In the genomic region with DNA sequence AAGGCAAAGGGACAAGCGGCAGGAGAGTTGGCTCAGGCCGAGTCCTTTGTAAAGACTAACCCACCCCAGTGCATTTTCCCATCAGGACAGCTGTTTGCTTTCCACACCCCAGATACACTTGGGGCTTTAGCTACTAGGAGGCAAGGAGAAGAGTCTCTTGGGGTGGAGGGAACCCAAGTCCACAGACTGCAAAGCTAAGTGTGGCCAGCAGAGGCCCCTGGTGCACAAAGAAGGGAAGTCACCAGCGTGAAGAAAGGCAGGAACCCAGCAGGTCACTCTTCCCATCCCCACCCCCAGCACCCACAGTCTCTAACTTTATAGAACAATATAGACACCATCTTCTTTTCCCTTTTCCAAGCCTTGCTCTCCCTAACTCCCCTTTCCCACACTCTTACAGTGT, we compare ENCODE assay signal across 9 mouse cellular contexts. TPM values are rescaled to one million over a fixed set of nuclear protein-coding genes. Genes with fewer than 3 reads are reported as not detected.
DNase-seq lines count a peak whose midpoint lies in the region; TF ChIP-seq lines count a peak whose summit lies in the region.
"Had no signal": no experiment of that assay in that cellular context is flagged by ENCODE, and none has a peak within 500 bp of the region (broad histone marks: within the 10 kb centered on the region; RNA-seq: fewer than 3 reads in every experiment).

No protein-coding gene starts in this region.

- WGBS in kidney, adult 2 months = 55% methylated on average over 3 of the region's 3 CpGs
- WGBS in spleen, adult 2 months = 18% methylated on average over 3 of the region's 3 CpGs

- peak; percentile 24 for DNase-seq in kidney, adult 2 months
- no peak for DNase-seq in kidney, adult 11 months
- peak; percentile 63 for DNase-seq in c-Kit-positive CD71-negative TER-119-negative erythroid progenitor cells, embryonic 14.5 days (ENCODE audit: low read depth)
- DNase-seq in spleen, adult 2 months (ENCODE audit: low read depth in 1 of 2, low spot score in 2 of 2) = peak in 1 of 2 experiments; percentile 70
- no peak for DNase-seq in left cerebral cortex, postnatal 36 days (ENCODE audit: low spot score in 2 of 2)
- no peak for DNase-seq in ovary, postnatal 10 days (ENCODE audit: low spot score)
- no peak for DNase-seq in cerebellum, postnatal 36 days

- no peak overlapping the region for H3K27ac ChIP-seq in kidney, adult 2 months (ENCODE audit: insufficient read depth, low read depth, low read length)
- no peak overlapping the region for H3K27ac ChIP-seq in ES-Bruce4 (ENCODE audit: insufficient read depth, low read length)
- H3K27ac ChIP-seq in spleen, adult 2 months (ENCODE audit: insufficient read depth, low read length) = no peak overlapping the region
- H3K27ac ChIP-seq: embryonic facial prominence, embryonic 13.5 days had no signal

- no peaks in the 10 kb centered on the region for H3K9me3 ChIP-seq in ES-Bruce4 (replicated peaks; ENCODE audit: control insufficient read depth, insufficient read depth, low read length, poor library complexity, severe bottlenecking)
- H3K9me3 ChIP-seq: embryonic facial prominence, embryonic 13.5 days had no signal

- no peak for TF ChIP-seq POLR2A in kidney, adult 2 months (IDR thresholded peaks at IDR 0.05; ENCODE audit: low read depth, low read length)
- no peak for TF ChIP-seq POLR2A in ES-Bruce4 (IDR thresholded peaks at IDR 0.05; ENCODE audit: insufficient read depth, low read length)
- TF ChIP-seq POLR2A in spleen, adult 2 months (IDR thresholded peaks at IDR 0.05; ENCODE audit: low read depth, low read length) = no peak

- peak; percentile 42 for TF ChIP-seq CTCF in kidney, adult 2 months (conservative IDR thresholded peaks at IDR 0.05; ENCODE audit: insufficient read depth, insufficient read length, low read depth, low read length)
- peak; percentile 68 for TF ChIP-seq CTCF in ES-Bruce4 (IDR thresholded peaks at IDR 0.05; ENCODE audit: low read depth, low read length)
- peak; percentile 57; the same call in 1 of the 2 replicates for TF ChIP-seq CTCF in spleen, adult 2 months (IDR thresholded peaks at IDR 0.05; ENCODE audit: extremely low read depth, insufficient read depth, insufficient read length, insufficient replicate concordance)

- no peak overlapping the region for H3K9ac ChIP-seq in ES-Bruce4 (ENCODE audit: low read depth, poor library complexity, severe bottlenecking)
- H3K9ac ChIP-seq: embryonic facial prominence, embryonic 13.5 days had no signal

- intact Hi-C loops in left cerebral cortex, postnatal 36 days (cut with DNase I) = no loop called here

- no peaks in the 10 kb centered on the region for H3K36me3 ChIP-seq in kidney, adult 2 months (ENCODE audit: control insufficient read depth, insufficient read depth, low read length)
- H3K36me3 ChIP-seq in ES-Bruce4 (ENCODE audit: control insufficient read depth, insufficient read depth, low read length, poor library complexity, severe bottlenecking) = no peaks in the 10 kb centered on the region
- H3K36me3 ChIP-seq in spleen, adult 2 months (ENCODE audit: control insufficient read depth, insufficient read depth, low read length) = no peaks in the 10 kb centered on the region
- H3K36me3 ChIP-seq: embryonic facial prominence, embryonic 13.5 days had no signal

- TF ChIP-seq EP300 in ES-Bruce4 (IDR thresholded peaks at IDR 0.05; ENCODE audit: insufficient read depth, low read depth, low read length) = no peak; the same call in 1 of the 2 replicates

- no peak overlapping the region for H3K4me3 ChIP-seq in kidney, adult 2 months (ENCODE audit: insufficient read depth, low read depth, low read length)
- no peak overlapping the region for H3K4me3 ChIP-seq in ES-Bruce4 (ENCODE audit: low read depth, low read length)
- no peak overlapping the region for H3K4me3 ChIP-seq in spleen, adult 2 months (ENCODE audit: extremely low read depth, insufficient read depth, insufficient read length)
- H3K4me3 ChIP-seq: embryonic facial prominence, embryonic 13.5 days had no signal

- H3K4me1 ChIP-seq in kidney, adult 2 months (ENCODE audit: control insufficient read depth, insufficient read depth, low read length) = no peaks in the 10 kb centered on the region
- peaks cover 16% of the 10 kb centered on the region for H3K4me1 ChIP-seq in ES-Bruce4 (ENCODE audit: control insufficient read depth, insufficient read depth, low read length)
- H3K4me1 ChIP-seq in spleen, adult 2 months (ENCODE audit: control insufficient read depth, insufficient read depth, insufficient read length) = peaks cover 2% of the 10 kb centered on the region; the same call in 1 of the 2 replicates

- H3K27me3 ChIP-seq in kidney, adult 2 months (replicated peaks; ENCODE audit: control insufficient read depth, insufficient read depth, low read length) = no peaks in the 10 kb centered on the region
- no peaks in the 10 kb centered on the region for H3K27me3 ChIP-seq in ES-Bruce4 (ENCODE audit: control insufficient read depth, insufficient read depth, low read length, poor library complexity, severe bottlenecking)
- no peaks in the 10 kb centered on the region for H3K27me3 ChIP-seq in spleen, adult 2 months (ENCODE audit: control insufficient read depth, insufficient read depth, low read length)
- H3K27me3 ChIP-seq: embryonic facial prominence, embryonic 13.5 days had no signal

RNA-seq across cellular contexts. Expression of a gene that starts 9.4 kb away (rescaled TPM):
- 74.5 and 89.3 TPM in 2 replicates for polyA plus RNA-seq in kidney, adult 2 months (2012; rRNA removed)
- 222 and 240 TPM in 2 replicates for polyA plus RNA-seq in ES-Bruce4 (2011; ENCODE audit: insufficient read depth, insufficient read length, low read depth, missing spikeins)
- polyA plus RNA-seq in spleen, adult 2 months (2012; rRNA removed) = 125 and 150 TPM in 2 replicates
- 100 to 1,000 TPM in 1 of 2 experiments, 10 to 100 TPM in 1; 95.3 to 109 TPM for total RNA-seq in left cerebral cortex, postnatal 36 days (2021)

RNA-seq across cellular contexts. Expression of a gene that starts 33.2 kb away (rescaled TPM):
- polyA plus RNA-seq in kidney, adult 2 months (2012; rRNA removed) = 2.4 and 2.8 TPM in 2 replicates
- 0.18 TPM in 1 of 2 replicates, not detected in the other for polyA plus RNA-seq in ES-Bruce4 (2011; ENCODE audit: insufficient read depth, insufficient read length, low read depth, missing spikeins)
- polyA plus RNA-seq in spleen, adult 2 months (2012; rRNA removed) = 20.8 and 26.8 TPM in 2 replicates
- 1 to 10 TPM; 1.8 to 2.3 TPM for total RNA-seq in left cerebral cortex, postnatal 36 days (2021)

Comparison
In these comparisons a context has a peak if more than half of its experiments do, and no peak if none do; other contexts are left out.
1. DNase-seq: peak in kidney, adult 2 months (single experiment) and c-Kit-positive CD71-negative TER-119-negative erythroid progenitor cells, embryonic 14.5 days (single experiment); none in kidney, adult 11 months (single experiment), left cerebral cortex, postnatal 36 days (0 of 2), ovary, postnatal 10 days (single experiment) and cerebellum, postnatal 36 days (0 of 2).
2. Peak in every context shown above with its lines, with median percentiles within 50 percentile points of each other: CTCF ChIP-seq.